Mouse (Mus musculus) erythroblast, embryonic 14.5 days (primary cell): ENCODE results near the gene Irx3.

Source experiments
- GATA1 ChIP-seq: IDR thresholded peaks from 2 replicates; pipeline ENCODE4 v1.6.1; 2012; ENCODE audit warnings: low read length, inconsistent platforms, mixed read lengths
- TAL1 ChIP-seq: IDR thresholded peaks from 3 replicates; pipeline ENCODE4 v1.6.1; 2012; ENCODE audit warnings: low read length, inconsistent platforms, mixed read lengths

DNA sequence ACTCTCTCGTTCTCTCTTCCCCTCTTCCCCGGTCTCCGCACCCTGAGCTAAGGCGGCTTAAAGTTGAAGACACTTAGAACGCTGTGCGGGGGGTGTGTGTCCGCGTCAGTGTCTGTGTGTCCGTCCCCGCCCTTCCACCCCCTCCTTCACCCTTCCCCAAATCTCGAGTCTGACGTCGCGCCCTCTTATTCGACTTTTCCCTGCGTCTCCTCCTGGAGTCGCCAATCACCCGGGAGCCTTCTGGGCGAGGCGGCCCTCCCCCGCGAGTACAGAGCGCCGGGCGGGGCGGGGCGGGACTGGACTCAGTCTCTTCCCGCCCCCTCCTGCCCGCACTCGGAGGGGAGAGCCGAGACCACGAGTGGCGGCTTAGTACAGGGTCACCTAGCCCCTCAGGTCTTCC is at the start of gene Irx3:
- TF ChIP-seq GATA1 (no peak), TAL1 (no peak)
